Mouse (Mus musculus) intestine, embryonic 14.5 days (tissue): ENCODE measurements around the gene Kcng4. TPM values are rescaled to one million over a fixed set of nuclear protein-coding genes. Genes with fewer than 3 reads are reported as not detected.

Experiments
- ATAC-seq: fragments of 200-750 bp; cut with Nextera tagmentation; replicated peaks from 2 replicates; pipeline ENCODE4 v1.8.0; 2017; ENCODE audit warnings: low read depth, moderate number of reproducible peaks, moderate TSS enrichment, moderate library complexity; ENCODE audit not compliant: low FRiP score, low TSS enrichment
- DNase-seq: peaks from one replicate; pipeline ENCODE4 v3.0.0-alpha.2; 2018; ENCODE audit warnings: low spot score
- H3K27ac ChIP-seq: fragments of 300-500 bp; sonication (generic); 2 replicates; pipeline ENCODE4 v1.5.1; 2014; ENCODE audit warnings: low read depth, mild to moderate bottlenecking, control low read depth
- H3K27me3 ChIP-seq: fragments of 300-500 bp; sonication (generic); replicated peaks from 2 replicates; pipeline ENCODE4 v1.6.1; 2014; ENCODE audit warnings: low read length, control low read depth; ENCODE audit not compliant: control insufficient read depth, insufficient read depth
- H3K36me3 ChIP-seq: fragments of 300-500 bp; sonication (generic); 2 replicates; pipeline ENCODE4 v1.6.1; 2014; ENCODE audit warnings: low read length, control low read depth; ENCODE audit not compliant: control insufficient read depth, insufficient read depth
- H3K4me1 ChIP-seq: fragments of 300-500 bp; sonication (generic); replicated peaks from 2 replicates; pipeline ENCODE4 v1.6.1; 2014; ENCODE audit warnings: low read length, control low read depth, mixed read lengths; ENCODE audit not compliant: control insufficient read depth, insufficient read depth
- H3K4me2 ChIP-seq: fragments of 300-500 bp; sonication (generic); 2 replicates; pipeline ENCODE4 v1.6.1; 2014; ENCODE audit warnings: low read length
- H3K4me3 ChIP-seq: fragments of 300-500 bp; sonication (generic); 2 replicates; pipeline ENCODE4 v1.5.1; 2014; ENCODE audit warnings: low read depth, low read length, control low read depth, mixed read lengths
- H3K9ac ChIP-seq: fragments of 300-500 bp; sonication (generic); 2 replicates; pipeline ENCODE4 v1.6.1; 2014; ENCODE audit warnings: mild to moderate bottlenecking, low read length
- H3K9me3 ChIP-seq: fragments of 300-500 bp; sonication (generic); 2 replicates; pipeline ENCODE4 v1.6.1; 2016; ENCODE audit warnings: low read length, control low read depth; ENCODE audit not compliant: control insufficient read depth
- WGBS: fragments of 180-500 bp; shearing (Covaris S2); extraction: QIAGEN DNeasy Blood & Tissue Kit; methylation state at CpG from one replicate; pipeline ENCODE4 v1.1.7; 2014; 5-methylcytosine and 5-hydroxymethylcytosine counted together
- polyA plus RNA-seq: library from polyadenylated mRNA; unstranded; fragments of >200 nt; fragmentation: Nextera tagmentation; extraction: Ambion mirVana; gene quantifications from 2 replicates; pipeline ENCODE4 v1.2.1, GENCODE M21; 2014

Kcng4 gene
- polyA plus RNA-seq, 1 experiment from 2014 or later, result 0.11 TPM

- peaks cover 11% of the 10 kb centered on the region for H3K4me1 ChIP-seq
- DNase-seq (no peak), ATAC-seq (no peak)
- no peak overlapping the region for H3K4me2 ChIP-seq
- no peaks in the 10 kb centered on the region for H3K9me3 ChIP-seq
- H3K4me3 ChIP-seq, result no peak overlapping the region
- H3K36me3 ChIP-seq, result no peaks in the 10 kb centered on the region
- WGBS, result 48% methylated on average over 7 of the region's 7 CpGs
- peaks cover 11% of the 10 kb centered on the region for H3K27me3 ChIP-seq
- H3K27ac ChIP-seq, result no peak overlapping the region
- H3K9ac ChIP-seq, result no peak overlapping the region
These were observed 1.3 kb upstream of the Kcng4 start for GRCm38 (mm10) chr8:119636766-119637165.

- Histone ChIP-seq H3K4me1 (peaks cover 11% of the 10 kb centered on the region), H3K27me3 (peaks cover 11% of the 10 kb centered on the region), H3K9me3 (no peaks in the 10 kb centered on the region), H3K4me2 (no peak overlapping the region), H3K4me3 (no peak overlapping the region), H3K27ac (no peak overlapping the region), H3K36me3 (no peaks in the 10 kb centered on the region), H3K9ac (no peak overlapping the region)
- ATAC-seq, result no peak
- DNase-seq, result no peak
- WGBS, result 62% methylated on average over 2 of the region's 2 CpGs
These were observed 478 bp upstream of the Kcng4 start for GRCm38 (mm10) chr8:119635958-119636357.

- Histone ChIP-seq H3K27ac (no peak overlapping the region; the same call in 1 of the 2 replicates), H3K4me3 (no peak overlapping the region), H3K9ac (no peak overlapping the region), H3K4me1 (peaks cover 11% of the 10 kb centered on the region), H3K9me3 (no peaks in the 10 kb centered on the region), H3K4me2 (no peak overlapping the region), H3K27me3 (peaks cover 11% of the 10 kb centered on the region), H3K36me3 (no peaks in the 10 kb centered on the region)
- WGBS, result 38% methylated on average over 14 of the region's 14 CpGs
- DNase-seq (no peak), ATAC-seq (no peak)
These were observed 704 bp downstream of the Kcng4 start for GRCm38 (mm10) chr8:119634616-119635336.

GRCm38 (mm10) chr8:119632909-119633308 lies 2.6 kb downstream of the Kcng4 start:
- Histone ChIP-seq H3K27ac (no peak overlapping the region), H3K9ac (no peak overlapping the region), H3K4me3 (no peak overlapping the region), H3K27me3 (peaks cover 11% of the 10 kb centered on the region), H3K9me3 (no peaks in the 10 kb centered on the region), H3K4me2 (no peak overlapping the region), H3K4me1 (peaks cover 11% of the 10 kb centered on the region), H3K36me3 (no peaks in the 10 kb centered on the region)
- 56% methylated on average over 29 of the region's 29 CpGs for whole genome bisulfite sequencing
- no peak for ATAC-seq
- no peak for DNase-seq

- H3K4me2 ChIP-seq, result no peak overlapping the region
- no peak overlapping the region for H3K27ac ChIP-seq
- no peak overlapping the region for H3K4me3 ChIP-seq
- DNase-seq (no peak), ATAC-seq (no peak)
- H3K9ac ChIP-seq, result no peak overlapping the region
- no peaks in the 10 kb centered on the region for H3K36me3 ChIP-seq
- H3K27me3 ChIP-seq, result peaks cover 11% of the 10 kb centered on the region
- H3K4me1 ChIP-seq, result peaks cover 11% of the 10 kb centered on the region
- no peaks in the 10 kb centered on the region for H3K9me3 ChIP-seq
- WGBS, result 74% methylated on average over 9 of the region's 9 CpGs
These were observed 3.2 kb downstream of the Kcng4 start for GRCm38 (mm10) chr8:119632246-119632645.

GRCm38 (mm10) chr8:119630841-119631240 lies 4.6 kb downstream of the Kcng4 start:
- Histone ChIP-seq H3K9ac (no peak overlapping the region), H3K36me3 (no peaks in the 10 kb centered on the region), H3K4me2 (no peak overlapping the region), H3K27me3 (peaks cover 11% of the 10 kb centered on the region), H3K4me1 (peaks cover 11% of the 10 kb centered on the region), H3K27ac (no peak overlapping the region), H3K9me3 (no peaks in the 10 kb centered on the region), H3K4me3 (no peak overlapping the region)
- ATAC-seq, result no peak
- DNase-seq, result no peak
- WGBS, result 46% methylated on average over 3 of the region's 3 CpGs

GRCm38 (mm10) chr8:119627613-119628359 lies 7.7 kb downstream of the Kcng4 start:
- no peaks in the 10 kb centered on the region for H3K36me3 ChIP-seq
- H3K4me1 ChIP-seq, result no peaks in the 10 kb centered on the region
- H3K4me2 ChIP-seq, result no peak overlapping the region
- no peaks in the 10 kb centered on the region for H3K9me3 ChIP-seq
- DNase-seq, result no peak
- H3K27ac ChIP-seq, result no peak overlapping the region
- H3K4me3 ChIP-seq, result no peak overlapping the region
- H3K27me3 ChIP-seq, result no peaks in the 10 kb centered on the region
- no peak for ATAC-seq
- no peak overlapping the region for H3K9ac ChIP-seq
- WGBS, result 36% methylated on average over 10 of the region's 10 CpGs

- Histone ChIP-seq H3K9ac (no peak overlapping the region), H3K4me3 (no peak overlapping the region), H3K27ac (no peak overlapping the region), H3K4me1 (no peaks in the 10 kb centered on the region), H3K36me3 (no peaks in the 10 kb centered on the region), H3K9me3 (no peaks in the 10 kb centered on the region), H3K27me3 (no peaks in the 10 kb centered on the region), H3K4me2 (no peak overlapping the region)
- WGBS, result 87% methylated on average over 7 of the region's 7 CpGs
- ATAC-seq, result no peak
- DNase-seq, result no peak
These were observed 8.3 kb downstream of the Kcng4 start for GRCm38 (mm10) chr8:119627199-119627598.
